Mouse (Mus musculus) splenic B cell, adult 2 months (primary cell): Measurements from ENCODE around the gene Opcml.

Experiments
- DNase-seq: peaks from one replicate; pipeline ENCODE4 v3.0.0-alpha.2; 2011; ENCODE audit warnings: low read depth, low spot score
- H3K27me3 ChIP-seq: 2 replicates; pipeline ENCODE4 v1.6.1; 2012; ENCODE audit warnings: mild to moderate bottlenecking, low read length, moderate library complexity, mixed read lengths; ENCODE audit not compliant: control insufficient read depth, poor library complexity, insufficient read depth, severe bottlenecking
- H3K36me3 ChIP-seq: 2 replicates; pipeline ENCODE4 v1.6.1; 2012; ENCODE audit warnings: mild to moderate bottlenecking, low read length, moderate library complexity, mixed read lengths; ENCODE audit not compliant: control insufficient read depth, poor library complexity, insufficient read depth, severe bottlenecking

Gene Opcml

DNA sequence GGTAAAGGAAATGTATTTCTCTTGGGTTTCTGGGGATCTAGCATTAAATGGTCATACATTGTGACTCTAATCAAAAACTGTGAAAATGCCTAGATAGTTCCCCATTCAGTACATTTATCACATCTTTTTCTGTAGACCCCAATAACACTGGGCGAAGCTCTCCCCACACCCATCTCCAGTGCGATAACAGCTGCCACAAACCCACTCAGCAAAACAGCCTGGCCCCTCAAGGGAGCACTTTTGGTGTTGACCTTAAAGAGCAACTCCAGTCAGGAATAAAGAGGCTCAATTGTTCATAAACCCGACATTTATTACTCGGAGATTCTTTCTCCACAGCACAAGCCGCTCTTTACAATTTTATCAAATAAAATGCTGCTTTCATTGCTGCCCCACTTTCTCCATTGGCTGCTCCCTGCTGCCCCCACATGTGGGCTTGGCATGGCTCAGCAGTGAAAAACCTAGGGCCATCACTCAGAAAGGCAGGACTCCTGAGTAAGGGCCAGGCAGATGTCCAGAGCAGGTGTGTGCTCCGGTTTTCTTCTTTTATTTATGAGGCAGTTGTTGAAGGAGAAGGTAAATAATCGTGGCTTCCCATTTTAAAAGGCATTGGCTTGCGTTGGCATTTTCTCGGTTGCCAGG, 781.7 kb downstream of the Opcml start:
- Histone ChIP-seq H3K27me3 (no peaks in the 10 kb centered on the region), H3K36me3 (no peaks in the 10 kb centered on the region)
- DNase-seq = no peak

DNA sequence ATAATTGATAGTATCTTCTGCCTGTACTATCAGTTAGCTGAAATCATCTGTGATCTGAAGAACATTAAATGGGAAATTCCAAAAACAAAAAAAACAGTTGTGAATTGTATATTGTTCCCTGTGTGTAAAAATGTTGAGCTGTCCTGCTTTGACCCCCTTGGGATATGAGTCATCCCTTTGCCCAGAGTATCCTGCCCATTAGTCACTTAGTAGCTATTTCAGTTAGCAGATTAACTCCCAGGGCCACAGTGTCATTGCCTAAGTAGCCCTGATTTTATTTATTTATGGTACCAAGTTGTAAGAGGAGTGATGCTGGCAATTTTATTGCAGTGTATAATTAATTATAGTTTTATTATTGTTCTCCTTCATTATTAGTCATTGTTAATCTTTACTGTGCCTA, 788.2 kb downstream of the Opcml start:
- DNase-seq = no peak
- H3K36me3 ChIP-seq = no peaks in the 10 kb centered on the region
- no peaks in the 10 kb centered on the region for H3K27me3 ChIP-seq

DNA sequence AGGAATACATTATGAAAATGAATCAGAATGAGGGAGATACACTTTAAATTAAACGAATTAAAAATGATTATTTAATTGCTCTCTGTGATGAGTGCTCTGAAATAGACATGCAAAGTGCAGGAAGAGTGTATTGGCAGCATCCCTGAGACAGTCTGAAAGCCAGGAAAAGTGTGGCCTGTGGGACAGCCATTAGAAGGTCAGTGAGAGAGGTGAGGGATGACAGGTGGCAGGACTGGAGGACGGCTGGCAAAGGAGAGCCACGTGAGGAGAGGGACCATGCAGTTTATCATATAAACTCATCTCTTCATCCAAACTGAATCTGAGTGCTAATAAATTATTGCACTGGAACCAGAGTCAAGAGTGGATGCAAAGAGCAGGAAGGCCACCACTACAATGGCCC, 796.7 kb downstream of the Opcml start:
- Histone ChIP-seq H3K27me3 (no peaks in the 10 kb centered on the region), H3K36me3 (no peaks in the 10 kb centered on the region)
- DNase-seq = no peak

DNA sequence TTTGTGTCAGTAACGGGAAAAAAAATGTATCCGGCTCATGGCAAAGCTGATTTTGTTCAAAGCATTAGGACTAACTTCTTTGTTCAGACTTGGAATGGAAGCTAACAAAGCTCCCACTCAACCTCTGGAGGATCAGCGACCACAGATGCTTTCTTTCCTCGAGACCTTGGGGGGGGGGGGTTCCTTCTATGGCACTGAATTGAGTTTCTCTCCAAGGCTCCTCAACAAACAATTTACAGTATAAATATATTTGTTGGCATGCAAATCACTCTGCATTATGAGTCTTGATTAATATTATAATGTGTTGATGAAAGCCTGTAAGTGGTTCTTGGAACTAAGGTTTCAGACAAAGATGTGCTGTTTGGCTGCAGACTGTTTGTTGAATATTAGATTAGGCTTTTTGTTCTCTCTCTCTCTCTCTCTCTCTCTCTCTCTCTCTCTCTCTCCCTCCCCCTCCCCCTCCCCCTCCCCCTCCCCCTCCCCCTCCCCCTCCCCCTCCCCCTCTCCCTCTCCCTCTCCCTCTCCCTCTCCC, 797.3 kb downstream of the Opcml start:
- no peak for DNase-seq
- no peaks in the 10 kb centered on the region for H3K36me3 ChIP-seq

DNA sequence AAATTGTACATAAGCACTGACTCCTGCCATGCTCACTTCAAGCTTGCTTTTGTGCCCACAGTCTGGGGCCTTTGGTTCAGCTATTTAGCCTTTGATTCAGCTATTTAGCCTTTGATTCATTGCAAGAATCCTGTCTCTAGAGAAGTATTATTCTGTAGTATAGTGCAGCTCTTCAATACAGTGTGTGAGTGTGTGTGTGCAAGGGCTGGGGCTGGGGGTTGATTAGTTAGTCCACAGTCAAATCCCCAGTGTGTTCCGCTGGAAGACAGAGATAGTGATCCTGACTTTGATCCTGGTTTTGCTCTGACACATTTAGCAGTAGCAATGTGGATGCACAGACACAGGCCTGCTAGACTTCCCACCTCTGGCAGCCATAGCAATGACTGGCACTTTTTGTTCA, 797.9 kb downstream of the Opcml start:
- no peak for DNase-seq
- Histone ChIP-seq H3K36me3 (no peaks in the 10 kb centered on the region), H3K27me3 (no peaks in the 10 kb centered on the region)

More for the DNA sequence above, 797.3 kb downstream of the Opcml start:
- no peaks in the 10 kb centered on the region for H3K27me3 ChIP-seq

DNA sequence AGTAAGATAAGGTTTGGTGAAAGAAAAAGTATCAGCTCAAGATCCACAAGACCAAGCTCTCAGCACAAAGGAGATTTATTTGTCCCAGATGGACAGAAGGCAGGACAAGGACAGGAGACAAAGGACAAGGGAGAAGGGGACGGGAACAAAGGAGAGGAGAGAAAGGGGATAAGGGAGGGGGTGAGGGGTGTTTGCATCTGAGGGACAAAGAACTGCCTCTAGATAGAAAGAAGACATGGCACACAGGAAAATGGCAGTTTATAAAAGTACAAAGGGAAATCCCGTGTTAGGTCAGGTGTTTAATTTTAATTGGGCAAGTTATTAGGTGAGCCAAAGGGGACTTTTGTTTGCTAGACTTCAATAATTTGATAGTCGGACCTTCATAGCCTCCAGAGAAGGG, 801.6 kb downstream of the Opcml start:
- Histone ChIP-seq H3K27me3 (no peaks in the 10 kb centered on the region), H3K36me3 (no peaks in the 10 kb centered on the region)
- DNase-seq = no peak

DNA sequence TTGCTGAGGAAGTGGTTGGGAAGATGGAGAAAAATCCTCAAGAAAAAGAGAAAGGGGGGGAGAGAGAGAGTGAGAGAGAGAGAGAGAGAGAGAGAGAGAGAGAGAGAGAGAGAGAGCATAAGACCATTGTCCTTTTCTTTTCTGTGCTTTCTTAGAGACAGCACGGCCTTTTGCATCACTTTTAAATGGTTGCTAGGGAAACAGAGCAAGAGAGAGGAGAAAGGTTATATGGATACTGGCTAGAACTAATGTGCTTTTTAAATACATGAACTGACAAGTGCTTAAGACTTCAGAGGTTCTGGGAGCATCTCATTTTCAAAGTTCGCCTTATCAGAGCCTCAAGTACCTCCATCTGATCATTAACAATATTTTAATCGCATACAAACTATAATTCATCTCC, 804.5 kb downstream of the Opcml start:
- no peak for DNase-seq
- Histone ChIP-seq H3K36me3 (no peaks in the 10 kb centered on the region), H3K27me3 (no peaks in the 10 kb centered on the region)

DNA sequence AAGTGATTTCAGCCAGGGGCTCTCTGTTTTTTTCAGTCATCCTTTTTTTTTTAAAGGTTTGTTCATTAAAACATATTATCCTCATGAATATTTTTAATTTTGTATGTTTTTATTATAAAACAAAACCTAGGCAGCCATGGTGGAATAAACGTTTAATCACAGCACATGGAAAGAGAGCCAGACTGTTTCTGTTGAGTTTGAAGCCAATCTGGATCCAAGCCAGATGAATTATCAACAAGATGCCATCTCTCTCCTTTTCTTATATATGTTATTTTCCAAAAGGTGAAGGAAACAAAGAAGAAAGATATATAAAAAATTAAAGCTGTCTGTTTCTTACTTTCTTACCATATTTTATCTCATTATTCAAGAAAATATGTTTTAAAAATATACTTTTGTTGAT, 815.0 kb downstream of the Opcml start:
- Histone ChIP-seq H3K36me3 (no peaks in the 10 kb centered on the region; the same call in 1 of the 2 replicates), H3K27me3 (no peaks in the 10 kb centered on the region)
- no peak for DNase-seq

DNA sequence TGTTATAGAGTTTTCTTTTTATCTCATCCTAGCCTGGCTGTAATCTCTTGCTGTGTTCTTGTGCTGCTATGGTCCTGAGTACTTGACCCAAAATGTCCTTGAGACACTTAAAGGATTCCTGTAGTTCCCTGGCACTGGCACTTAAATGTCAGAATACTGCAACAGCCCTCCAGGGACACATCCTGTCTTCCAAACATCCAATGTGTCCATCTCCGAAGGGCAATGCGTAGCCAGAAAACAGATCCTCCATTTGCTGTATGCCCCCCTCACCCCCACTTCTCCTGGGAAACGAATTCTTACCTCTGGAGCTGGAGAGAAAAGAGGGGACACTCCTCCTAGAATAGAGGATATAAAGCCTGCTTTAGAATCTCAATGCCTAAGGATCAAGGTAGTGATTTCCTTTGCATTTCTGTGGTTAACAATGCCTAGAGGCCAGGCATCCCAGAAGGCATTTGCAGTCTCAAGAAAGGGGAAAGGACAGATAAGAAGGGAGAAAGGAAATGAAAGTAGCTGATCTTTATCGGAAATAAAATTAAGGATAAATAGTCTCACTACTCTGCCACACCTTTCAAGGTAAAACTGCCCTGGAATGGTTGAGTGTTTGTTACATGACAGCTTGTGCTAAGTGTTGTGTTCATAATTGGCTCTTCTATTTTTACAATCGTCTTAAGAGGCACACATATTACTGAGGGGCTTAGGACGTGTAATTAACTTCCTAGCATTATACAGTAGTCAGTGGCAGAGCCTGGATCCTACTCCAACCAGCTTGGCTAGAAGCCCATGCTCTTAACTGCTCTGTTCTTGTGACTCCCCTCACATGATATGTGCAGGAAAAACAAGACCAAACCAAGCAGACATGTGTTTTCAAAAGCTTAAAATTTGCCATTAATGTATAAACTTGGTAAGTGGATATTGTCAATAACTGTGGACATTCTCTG, 823.4 kb downstream of the Opcml start:
- Histone ChIP-seq H3K27me3 (no peaks in the 10 kb centered on the region; the same call in 1 of the 2 replicates), H3K36me3 (no peaks in the 10 kb centered on the region)
- DNase-seq = no peak

DNA sequence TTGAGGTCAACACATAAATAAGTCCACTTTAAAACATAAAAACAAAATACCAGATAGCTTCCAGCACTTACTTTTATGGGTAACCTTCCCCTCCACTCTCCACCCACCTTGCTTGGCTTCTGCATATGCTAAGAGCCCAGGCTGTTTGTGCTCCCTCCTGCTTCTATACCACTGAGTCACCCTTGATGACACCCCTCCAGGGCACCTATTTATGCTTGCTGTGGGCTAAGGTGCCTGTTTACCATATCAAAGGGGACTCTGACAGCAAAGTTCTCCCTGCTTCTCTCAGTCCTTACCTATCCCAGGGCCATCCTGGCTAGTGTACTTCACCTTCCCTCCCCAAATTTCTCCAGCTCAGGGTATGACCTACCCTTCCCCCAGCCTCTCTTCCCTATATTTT, 824.9 kb downstream of the Opcml start:
- Histone ChIP-seq H3K36me3 (no peaks in the 10 kb centered on the region), H3K27me3 (no peaks in the 10 kb centered on the region; the same call in 1 of the 2 replicates)
- no peak for DNase-seq

DNA sequence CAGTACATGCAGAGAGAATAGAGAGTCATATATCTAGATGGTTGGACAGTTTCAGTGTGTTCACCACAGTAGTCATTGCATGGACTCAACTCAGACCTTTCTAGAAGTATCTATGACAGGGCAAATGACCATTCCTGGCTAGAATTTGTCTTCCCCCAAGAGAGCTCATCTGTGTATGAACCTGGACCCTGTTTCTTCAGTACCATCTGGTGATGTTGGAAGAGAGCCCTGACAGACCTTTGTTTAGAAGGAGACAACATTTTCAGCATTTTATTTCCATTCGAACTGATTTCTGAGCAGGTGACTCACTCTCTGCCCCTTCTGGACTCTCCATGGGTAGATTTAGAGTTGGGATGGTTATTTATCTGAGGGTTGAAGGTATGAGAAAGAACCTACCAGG, 827.1 kb downstream of the Opcml start:
- no peaks in the 10 kb centered on the region for H3K36me3 ChIP-seq
- H3K27me3 ChIP-seq = no peaks in the 10 kb centered on the region; the same call in 1 of the 2 replicates
- DNase-seq = no peak

DNA sequence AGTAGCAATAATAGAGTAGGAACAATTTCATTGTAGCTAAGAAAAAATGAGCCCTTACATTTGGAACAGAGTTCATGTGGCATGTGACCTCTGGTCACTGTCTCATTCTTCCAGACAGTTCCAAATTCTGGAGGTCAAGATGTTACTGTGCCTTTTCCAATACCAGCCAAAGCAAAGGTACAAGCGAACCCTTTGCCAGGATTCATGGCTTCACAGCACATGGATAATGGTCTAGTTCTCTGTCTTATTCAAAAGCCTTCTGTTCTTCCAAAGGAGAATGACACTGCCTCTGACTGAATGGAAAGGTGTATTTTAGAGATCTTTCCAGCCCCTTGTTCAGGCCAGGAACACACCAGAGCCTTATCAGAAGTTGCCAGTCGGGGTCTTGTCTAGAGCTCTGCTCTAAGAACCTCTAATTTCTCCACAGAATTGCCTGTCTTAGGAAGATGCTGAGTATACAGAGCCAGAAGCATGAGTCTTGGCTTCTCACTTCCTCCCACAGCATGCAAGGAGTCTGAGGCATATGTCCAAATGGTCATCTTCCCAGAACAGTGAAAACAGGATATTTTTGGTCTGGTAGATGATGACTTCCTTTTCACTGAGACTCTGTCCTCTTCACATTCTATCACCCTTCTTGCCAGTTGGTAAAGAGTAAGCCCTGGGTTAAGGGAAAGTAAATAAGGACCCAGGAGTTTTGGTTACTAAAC, 827.8 kb downstream of the Opcml start:
- no peak for DNase-seq
- Histone ChIP-seq H3K36me3 (no peaks in the 10 kb centered on the region), H3K27me3 (no peaks in the 10 kb centered on the region; the same call in 1 of the 2 replicates)

DNA sequence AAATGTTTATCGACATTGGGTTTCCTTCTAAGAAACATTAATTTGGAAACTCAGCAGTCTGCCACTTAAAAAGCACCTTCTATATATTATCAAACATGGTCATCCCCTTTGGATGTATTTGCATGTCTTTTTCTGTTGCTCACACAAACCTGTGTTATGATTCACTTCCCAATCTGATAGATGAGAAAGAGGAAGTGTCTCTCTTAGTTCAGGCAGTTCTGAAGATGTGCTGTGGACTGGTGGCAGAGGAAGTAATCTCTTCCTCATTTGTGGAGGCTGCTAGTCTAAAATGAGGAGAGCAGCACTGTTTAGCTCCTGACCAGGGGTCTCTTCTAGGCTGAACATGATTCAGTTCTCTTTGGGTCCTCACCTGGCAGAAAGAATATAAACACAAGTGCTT, 831.4 kb downstream of the Opcml start:
- H3K36me3 ChIP-seq = no peaks in the 10 kb centered on the region
- no peak for DNase-seq
- no peaks in the 10 kb centered on the region for H3K27me3 ChIP-seq

DNA sequence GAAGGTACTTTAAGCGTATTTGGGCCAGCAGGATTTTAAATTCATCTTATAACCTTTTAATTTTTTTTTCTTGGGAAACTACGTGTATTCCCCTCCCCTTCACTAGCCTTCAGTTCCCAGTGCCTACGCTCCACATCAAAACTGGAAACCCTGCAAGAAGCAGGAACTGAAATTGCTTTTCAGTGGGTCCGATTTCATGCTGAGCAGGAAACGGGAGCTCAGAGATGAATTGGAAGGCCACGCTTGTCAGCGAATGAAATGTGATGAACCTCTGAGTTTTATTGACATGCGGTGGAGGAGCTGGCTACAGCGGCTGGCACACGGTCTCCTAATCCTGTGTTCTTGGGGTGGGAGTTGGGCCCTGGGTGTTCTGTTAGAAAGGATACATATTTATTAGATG, 834.3 kb downstream of the Opcml start:
- H3K36me3 ChIP-seq = no peaks in the 10 kb centered on the region
- DNase-seq = no peak
- no peaks in the 10 kb centered on the region for H3K27me3 ChIP-seq

DNA sequence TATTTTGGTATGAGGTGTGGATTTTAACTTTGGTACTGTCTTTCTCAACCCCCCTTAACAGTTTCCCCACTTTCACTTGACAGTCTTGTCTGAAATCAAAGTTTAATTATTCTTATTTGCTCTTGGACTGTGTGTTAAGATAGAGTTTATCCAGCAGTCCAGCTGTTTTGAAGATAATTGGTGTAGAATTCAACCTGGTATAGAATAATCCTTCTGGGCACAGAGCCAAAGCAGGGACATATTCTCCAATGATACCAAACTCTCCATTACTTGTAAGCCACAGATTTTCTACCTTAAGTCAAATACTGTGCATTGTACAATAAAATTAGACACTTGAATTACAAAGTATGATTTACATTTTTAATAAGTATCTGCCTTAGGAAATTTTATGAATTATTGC, 852.2 kb downstream of the Opcml start:
- no peak for DNase-seq
- Histone ChIP-seq H3K27me3 (no peaks in the 10 kb centered on the region), H3K36me3 (no peaks in the 10 kb centered on the region)
